Mouse (Mus musculus): ENCODE measurements at regions not wholly inside any gene's neighbourhood (a gene's known extent, or its start where the extent isn't known, plus 50 kb on each side); places are given as distances from the start of the nearest gene placed in this dataset.

DNA sequence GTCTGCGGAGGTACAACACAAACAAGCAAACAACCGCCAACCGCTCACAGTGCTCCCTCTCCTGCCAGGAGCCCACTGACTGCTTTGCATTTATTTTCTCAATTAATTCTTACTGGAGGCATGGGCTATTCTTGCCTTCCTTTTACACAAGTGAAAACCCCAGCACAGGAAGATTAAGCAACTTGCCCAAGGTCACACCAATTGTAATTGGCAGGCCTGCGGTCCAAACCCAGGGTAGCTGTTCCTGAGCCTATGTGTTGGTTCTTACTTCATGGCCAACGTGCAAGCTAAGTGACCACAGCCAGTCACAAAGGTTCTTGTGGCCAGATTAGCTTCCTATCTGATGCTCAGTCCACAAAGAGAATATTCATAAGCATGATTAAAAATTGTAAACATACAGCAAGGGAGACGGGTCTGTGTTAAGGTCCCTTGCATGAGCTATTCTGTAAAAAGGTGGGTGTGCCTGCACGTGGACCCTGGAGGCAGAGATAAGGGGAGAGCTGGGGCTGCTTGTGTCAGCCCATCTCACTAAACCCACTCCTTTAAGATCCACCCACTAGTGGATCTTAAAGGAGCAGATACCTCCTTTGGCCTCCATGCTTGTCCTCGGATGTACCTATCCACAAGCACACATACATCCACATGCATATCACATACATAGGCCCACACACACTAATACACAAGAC lies 190.2 kb upstream of the Jade1 start:
- DNase-seq (ENCODE audit: low read depth), result no peak

DNA sequence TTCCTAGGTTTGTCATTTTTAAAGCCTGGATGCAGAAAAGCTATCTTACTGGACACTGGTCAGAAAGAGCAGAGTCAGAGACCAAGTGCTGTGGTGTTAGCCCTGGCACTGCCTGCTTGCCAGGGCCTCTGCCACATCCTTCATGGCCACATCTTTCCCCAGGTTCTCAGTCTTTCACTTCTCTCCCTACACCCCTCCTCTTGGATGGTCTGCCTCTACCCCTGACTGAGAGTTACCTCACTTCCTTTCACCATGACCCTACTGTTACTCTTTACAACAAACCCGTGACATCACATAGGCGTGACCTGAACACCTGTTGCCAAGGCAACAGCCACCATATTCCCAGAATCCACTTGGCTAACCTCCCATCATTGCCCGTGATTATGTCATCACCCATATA lies 191.6 kb upstream of the Jade1 start:
- no peak for DNase-seq (ENCODE audit: low read depth)

GRCm38 (mm10) chr3:41360231-41360630 lies 195.3 kb upstream of the Jade1 start:
- DNase-seq (ENCODE audit: low read depth), result no peak

DNA sequence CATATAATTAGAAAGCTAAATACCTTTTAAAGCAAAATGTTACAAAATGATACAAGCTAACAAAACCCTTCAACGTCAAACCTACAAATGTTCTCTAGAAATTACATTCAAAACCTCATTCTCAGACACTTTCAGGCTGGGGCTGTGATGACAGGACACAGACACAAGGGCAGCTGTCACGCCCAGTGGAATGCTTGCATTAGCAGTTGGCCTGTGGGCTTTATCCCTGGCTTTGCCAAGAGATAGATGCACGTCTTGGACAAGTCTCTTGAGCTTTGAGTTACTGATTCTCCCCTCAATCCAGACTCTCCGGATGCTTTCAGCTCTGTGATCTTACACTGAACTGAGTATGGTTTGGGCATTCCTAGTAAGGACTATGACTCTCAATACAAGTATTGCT lies 196.1 kb upstream of the Jade1 start:
- no peak for DNase-seq (ENCODE audit: low read depth)

- no peak for DNase-seq (ENCODE audit: low read depth)
These were observed 202.5 kb upstream of the Jade1 start for GRCm38 (mm10) chr3:41353021-41353420.

- no peak for DNase-seq (ENCODE audit: low read depth)
These were observed 203.7 kb upstream of the Jade1 start for GRCm38 (mm10) chr3:41351786-41352185.

DNA sequence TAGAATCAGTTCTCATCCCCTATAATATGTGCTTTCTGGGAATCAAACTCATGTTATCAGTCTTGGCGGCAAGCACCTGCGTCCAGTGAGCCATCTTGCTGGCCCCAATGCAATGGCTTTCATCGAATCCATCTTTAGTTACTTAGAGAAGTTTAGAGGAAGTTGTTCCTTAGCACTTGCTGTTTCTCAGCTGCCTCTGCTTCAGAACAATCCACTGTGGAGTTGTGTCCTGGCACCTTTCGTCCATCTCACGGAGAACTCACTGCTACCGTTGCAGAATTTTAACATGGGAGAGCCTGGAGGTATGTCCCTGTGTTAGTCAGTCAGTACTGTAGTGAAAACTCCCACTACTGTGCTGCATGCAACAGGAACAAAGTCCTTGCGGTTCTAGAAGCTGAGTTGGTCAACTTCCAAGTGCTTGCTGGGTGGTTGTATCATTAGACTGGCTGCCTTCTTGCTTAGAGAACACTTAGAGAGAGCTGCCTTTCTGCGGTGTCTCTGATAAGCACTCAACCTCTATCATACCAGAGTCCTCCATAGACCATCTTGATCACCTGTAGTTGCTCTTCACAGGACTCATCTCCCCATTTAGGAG lies 204.3 kb upstream of the Jade1 start:
- no peak for DNase-seq (ENCODE audit: low read depth)

DNA sequence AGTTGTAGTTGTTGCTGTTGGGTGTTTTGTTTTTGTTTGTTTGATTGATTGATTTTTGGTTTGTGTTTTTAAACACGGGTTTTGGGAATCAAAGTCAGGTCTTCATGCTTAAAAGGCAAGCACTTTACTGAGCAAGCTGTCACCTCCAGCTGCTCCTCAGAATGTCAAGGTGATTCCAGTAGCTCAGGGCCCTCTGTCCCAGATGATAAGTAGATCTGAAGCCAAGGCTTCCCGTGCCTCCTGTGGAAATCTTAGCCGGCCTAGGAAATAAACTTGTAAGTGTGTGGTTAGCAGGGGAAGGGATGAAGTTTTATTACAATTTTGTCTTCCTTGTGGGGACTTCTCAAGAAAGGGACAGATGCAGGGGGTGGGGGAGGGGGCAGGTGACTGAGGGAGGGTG lies 205.2 kb upstream of the Jade1 start:
- DNase-seq (ENCODE audit: low read depth), result no peak

DNA sequence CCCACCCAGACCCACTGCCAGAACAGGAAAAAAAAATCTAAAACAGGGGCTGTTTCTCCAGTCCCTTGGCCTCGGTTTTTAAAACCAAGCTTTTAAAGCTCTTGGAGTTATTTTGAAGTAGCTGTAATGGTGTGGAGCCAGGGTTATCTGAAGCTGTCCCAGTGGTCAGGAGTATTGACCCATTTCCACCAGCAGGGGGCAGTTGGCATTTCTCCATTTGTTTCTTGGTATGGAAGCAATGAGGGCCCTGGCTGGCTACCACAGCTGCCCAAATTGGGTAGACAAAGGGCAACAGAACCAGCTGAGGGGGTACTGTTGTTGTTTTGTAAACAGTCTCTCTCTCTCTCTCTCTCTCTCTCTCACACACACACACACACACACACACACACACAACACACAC lies 206.7 kb upstream of the Jade1 start:
- peak; percentile 22 for DNase-seq (ENCODE audit: low read depth)

- DNase-seq (ENCODE audit: low read depth), result no peak
These were observed 208.7 kb upstream of the Jade1 start for GRCm38 (mm10) chr3:41346863-41347262.

DNA sequence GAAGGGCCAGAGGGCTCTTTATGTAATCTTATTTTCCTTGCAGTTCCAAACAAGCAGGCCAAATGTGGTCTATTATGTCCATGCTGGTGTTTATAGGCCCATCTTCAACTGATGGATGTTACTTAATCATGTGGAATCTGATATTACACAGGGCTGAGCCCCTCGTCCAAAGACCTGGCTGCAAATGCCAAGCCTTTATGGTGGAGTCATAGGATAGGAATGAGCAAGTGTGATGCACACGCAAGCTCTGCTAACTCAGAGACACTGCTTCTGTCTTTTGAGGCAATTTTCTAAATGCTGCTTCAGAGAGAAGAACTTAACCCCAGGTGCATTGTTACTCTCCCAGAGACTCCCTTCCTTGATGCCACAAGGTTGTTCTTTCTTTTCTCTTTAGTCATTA lies 212.1 kb upstream of the Jade1 start:
- no peak for DNase-seq (ENCODE audit: low read depth)

- no peak for DNase-seq (ENCODE audit: low read depth)
These were observed 223.1 kb upstream of the Jade1 start for GRCm38 (mm10) chr3:41332481-41332880.

- no peak for DNase-seq (ENCODE audit: low read depth)
These were observed 225.2 kb upstream of the Jade1 start for GRCm38 (mm10) chr3:41330356-41330755.

- DNase-seq (ENCODE audit: low read depth), result no peak
These were observed 226.7 kb upstream of the Jade1 start for GRCm38 (mm10) chr3:41328828-41329227.

DNA sequence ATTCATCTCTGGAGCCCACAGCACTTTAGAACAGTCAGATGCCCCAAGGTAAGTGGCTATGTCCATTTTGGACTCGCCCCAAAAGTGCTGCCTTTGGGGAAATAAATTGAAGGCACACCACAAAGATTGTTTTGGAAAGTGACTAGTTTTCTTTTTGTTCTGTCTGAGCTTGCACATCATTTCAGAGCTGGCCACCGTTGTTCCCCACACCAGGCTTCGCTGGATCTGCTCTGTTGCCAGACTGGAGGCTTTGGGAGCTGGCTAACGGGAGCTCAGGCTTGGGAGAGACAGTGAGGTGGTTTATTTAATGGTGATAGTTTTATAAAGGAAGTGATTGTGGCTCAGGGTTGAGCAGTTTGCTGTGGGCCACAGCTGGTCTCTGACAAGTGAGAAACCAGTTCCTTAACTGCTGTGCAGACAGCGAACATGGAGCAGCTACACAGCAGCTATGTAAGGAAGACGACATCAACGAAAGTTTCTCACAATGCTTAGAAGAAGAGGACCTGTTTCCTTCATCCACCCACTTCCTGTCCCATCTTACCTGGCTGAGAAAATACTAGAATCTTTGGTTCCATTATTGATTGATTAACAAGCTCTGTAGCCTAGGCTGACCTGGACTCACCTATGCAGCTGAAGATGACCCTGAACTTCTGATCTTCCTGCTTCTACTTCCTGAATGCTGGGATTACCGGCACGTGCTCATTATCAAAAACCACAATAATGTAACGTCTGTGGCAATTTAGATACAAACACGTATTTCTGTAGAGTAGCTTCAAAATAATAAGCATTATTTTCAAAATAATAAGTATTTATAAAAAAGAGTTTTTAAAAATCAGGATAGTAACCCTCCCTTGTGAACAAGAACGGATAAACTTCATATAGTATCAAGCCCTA lies 229.1 kb upstream of the Jade1 start:
- DNase-seq (ENCODE audit: low read depth), result no peak

GRCm38 (mm10) chr3:41321808-41322207 lies 233.7 kb upstream of the Jade1 start:
- no peak for DNase-seq (ENCODE audit: low read depth)

- no peak for DNase-seq (ENCODE audit: low read depth)
These were observed 236.2 kb upstream of the Jade1 start for GRCm38 (mm10) chr3:41319214-41319856.

GRCm38 (mm10) chr3:41318232-41319131 lies 235.6 kb upstream of the Pgrmc2 start:
- no peak for DNase-seq (ENCODE audit: low read depth)

- no peak for DNase-seq (ENCODE audit: low read depth)
These were observed 234.3 kb upstream of the Pgrmc2 start for GRCm38 (mm10) chr3:41317170-41317569.

GRCm38 (mm10) chr3:41312492-41312891 lies 229.6 kb upstream of the Pgrmc2 start:
- DNase-seq (ENCODE audit: low read depth), result no peak

DNA sequence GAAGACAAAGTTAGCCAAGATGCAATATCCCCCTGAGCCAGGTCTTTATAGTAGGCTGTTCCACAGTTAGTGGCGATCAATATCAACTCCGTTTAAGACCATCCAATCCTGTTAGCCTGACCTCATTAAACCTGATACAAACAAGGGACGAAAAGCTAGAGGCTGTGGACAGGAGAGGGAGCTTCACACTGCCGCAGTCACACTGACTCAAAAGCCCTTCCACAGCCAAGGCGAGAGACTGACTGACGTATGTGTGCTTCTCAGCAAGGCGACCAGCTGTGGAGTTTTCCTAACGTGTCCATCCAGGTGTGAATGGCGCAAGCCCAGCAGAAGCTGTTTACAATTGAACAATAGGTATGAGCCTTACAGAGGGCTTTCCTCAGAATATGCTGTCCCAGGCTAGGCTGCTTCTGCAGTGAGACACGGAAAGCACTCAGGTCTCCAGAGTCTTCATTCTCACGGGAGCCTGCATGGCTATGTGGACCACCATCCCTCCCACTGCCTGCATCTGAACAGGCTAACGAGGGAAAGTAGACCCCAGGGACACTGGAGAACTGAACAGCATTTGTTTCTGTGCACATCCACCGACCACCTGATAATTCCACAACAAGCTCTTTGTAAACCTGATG lies 224.7 kb upstream of the Pgrmc2 start:
- no peak for DNase-seq (ENCODE audit: low read depth)

All from c-Kit-positive CD71-negative TER-119-negative erythroid progenitor cells, embryonic 14.5 days (primary cell).